Mouse (Mus musculus) CH12.LX (cell line): ENCODE measurements around the gene Vmo1. TPM values are rescaled to one million over a fixed set of nuclear protein-coding genes. Genes with fewer than 3 reads are reported as not detected.

Experiments used
- DNase-seq: peaks from one replicate; pipeline ENCODE4 v3.0.0-alpha.2; 2013; ENCODE audit errors: extremely low read depth
- H3K27ac ChIP-seq: 2 replicates; pipeline ENCODE4 v1.5.1; 2012; ENCODE audit warnings: low read depth, mild to moderate bottlenecking, control low read depth, moderate library complexity; ENCODE audit not compliant: insufficient read depth
- H3K27me3 ChIP-seq: replicated peaks from 2 replicates; pipeline ENCODE3; 2012; ENCODE audit warnings: inconsistent platforms
- H3K36me3 ChIP-seq, 2 experiments: replicated peaks in 1 of 2; 2 replicates each; pipeline versions ENCODE3 to v1.6.1; 2012; ENCODE audit warnings: inconsistent platforms in 1 of 2, low read length in 1 of 2, mild to moderate bottlenecking in 1 of 2, mixed read lengths in 1 of 2, moderate library complexity in 1 of 2; ENCODE audit not compliant: control insufficient read depth in 1 of 2, insufficient read depth in 1 of 2
- H3K4me1 ChIP-seq, 2 experiments: 2 replicates each; pipeline ENCODE4 v1.6.1; 2012; ENCODE audit warnings: inconsistent platforms in 1 of 2, moderate library complexity in 1 of 2; ENCODE audit not compliant: insufficient read depth in 2 of 2, control insufficient read depth in 1 of 2
- H3K4me2 ChIP-seq: 2 replicates; pipeline ENCODE4 v1.6.1; 2012; ENCODE audit warnings: low read depth, mild to moderate bottlenecking, control low read depth; ENCODE audit not compliant: poor library complexity, insufficient read depth, severe bottlenecking
- H3K4me3 ChIP-seq, 3 experiments: fragments of 150-350 bp in 1 of 3; sonication (generic) in 1 of 3; replicated peaks in 1 of 3; 2 replicates each; pipeline versions ENCODE3 to v1.5.1; 2011 to 2012; ENCODE audit warnings: low read depth in 2 of 3, low read length in 2 of 3, mild to moderate bottlenecking in 2 of 3, moderate library complexity in 2 of 3, control low read depth in 1 of 3, improper control_type of control experiment in 1 of 3, inconsistent platforms in 1 of 3, mixed read lengths in 1 of 3; ENCODE audit not compliant: poor library complexity in 1 of 3
- H3K79me2 ChIP-seq: replicated peaks from 2 replicates; pipeline ENCODE4 v1.6.1; 2012; ENCODE audit warnings: mild to moderate bottlenecking, moderate library complexity; ENCODE audit not compliant: control insufficient read depth, poor library complexity, insufficient read depth, severe bottlenecking; ENCODE audit errors: extremely low read depth
- H3K9ac ChIP-seq: 2 replicates; pipeline ENCODE4 v1.6.1; 2012; ENCODE audit warnings: low read depth, mild to moderate bottlenecking, control low read depth, moderate library complexity; ENCODE audit not compliant: insufficient read depth
- H3K9me3 ChIP-seq: replicated peaks from 2 replicates; pipeline ENCODE3; 2012; ENCODE audit warnings: low read length, inconsistent platforms, mixed read lengths
- BHLHE40 ChIP-seq: IDR thresholded peaks from 2 replicates; pipeline ENCODE4 v1.6.1; 2011; ENCODE audit warnings: mild to moderate bottlenecking, low read depth, low read length, improper control_type of control experiment
- CHD1 ChIP-seq: IDR thresholded peaks from 2 replicates; pipeline ENCODE4 v1.6.1; 2012; ENCODE audit warnings: low read depth, low read length, improper control_type of control experiment, inconsistent platforms
- CTCF ChIP-seq, 2 experiments: IDR thresholded peaks in 1 of 2; conservative IDR thresholded peaks in 1 of 2; 2 replicates each; pipeline ENCODE4 v1.5.1; 2011 to 2012; ENCODE audit warnings: low read depth in 2 of 2, low read length in 2 of 2, improper control_type of control experiment in 1 of 2, inconsistent platforms in 1 of 2, mild to moderate bottlenecking in 1 of 2, moderate library complexity in 1 of 2
- EP300 ChIP-seq: IDR thresholded peaks from 2 replicates; pipeline ENCODE4 v1.6.1; 2011; ENCODE audit warnings: low read length, improper control_type of control experiment
- ETS1 ChIP-seq: conservative IDR thresholded peaks from 2 replicates; pipeline ENCODE4 v1.6.1; 2012; ENCODE audit warnings: low read depth, mild to moderate bottlenecking, inconsistent platforms, low read length, improper control_type of control experiment, moderate library complexity
- HCFC1 ChIP-seq: IDR thresholded peaks from 2 replicates; pipeline ENCODE4 v1.6.1; 2012; ENCODE audit warnings: low read depth, mild to moderate bottlenecking, inconsistent platforms, low read length, improper control_type of control experiment
- IRF4 ChIP-seq: IDR thresholded peaks from 2 replicates; pipeline ENCODE4 v1.6.1; 2014; ENCODE audit warnings: low read depth, mild to moderate bottlenecking, inconsistent platforms, low read length, improper control_type of control experiment
- JUN ChIP-seq: IDR thresholded peaks from 2 replicates; pipeline ENCODE4 v1.6.1; 2011; ENCODE audit warnings: low read depth, mild to moderate bottlenecking, low read length, improper control_type of control experiment, moderate library complexity; ENCODE audit not compliant: insufficient read depth
- MAFK ChIP-seq: IDR thresholded peaks from 2 replicates; pipeline ENCODE4 v1.6.1; 2011; ENCODE audit warnings: low read length, improper control_type of control experiment; ENCODE audit not compliant: insufficient replicate concordance
- MAX ChIP-seq: IDR thresholded peaks from 2 replicates; pipeline ENCODE4 v1.6.1; 2011; ENCODE audit warnings: low read length, improper control_type of control experiment
- MAZ ChIP-seq: IDR thresholded peaks from 2 replicates; pipeline ENCODE4 v1.6.1; 2012; ENCODE audit warnings: low read depth, mild to moderate bottlenecking, inconsistent platforms, low read length, improper control_type of control experiment, moderate library complexity
- MEF2A ChIP-seq: IDR thresholded peaks from 2 replicates; pipeline ENCODE4 v1.6.1; 2014; ENCODE audit warnings: low read depth, mild to moderate bottlenecking, inconsistent platforms, low read length, improper control_type of control experiment, borderline replicate concordance
- MYC ChIP-seq: IDR thresholded peaks from 2 replicates; pipeline ENCODE4 v1.6.1; 2011; ENCODE audit warnings: low read depth, mild to moderate bottlenecking, improper control_type of control experiment, low read length
- NELFE ChIP-seq: IDR thresholded peaks from 2 replicates; pipeline ENCODE4 v1.6.1; 2011; ENCODE audit warnings: low read depth, low read length, improper control_type of control experiment
- NRF1 ChIP-seq: IDR thresholded peaks from 2 replicates; pipeline ENCODE4 v1.6.1; 2014; ENCODE audit warnings: low read depth, mild to moderate bottlenecking, inconsistent platforms, low read length, improper control_type of control experiment, moderate library complexity
- RAD21 ChIP-seq: IDR thresholded peaks from 2 replicates; pipeline ENCODE4 v1.6.1; 2011; ENCODE audit warnings: low read depth, mild to moderate bottlenecking, low read length, improper control_type of control experiment, moderate library complexity
- RCOR1 ChIP-seq: conservative IDR thresholded peaks from 2 replicates; pipeline ENCODE4 v1.6.1; 2012; ENCODE audit warnings: low read depth, mild to moderate bottlenecking, inconsistent platforms, low read length, improper control_type of control experiment
- SIN3A ChIP-seq: IDR thresholded peaks from 2 replicates; pipeline ENCODE4 v1.6.1; 2012; ENCODE audit warnings: low read length, improper control_type of control experiment, inconsistent platforms
- SMC3 ChIP-seq: IDR thresholded peaks from 2 replicates; pipeline ENCODE4 v1.6.1; 2011; ENCODE audit warnings: low read depth, low read length, improper control_type of control experiment
- TCF12 ChIP-seq: IDR thresholded peaks from 2 replicates; pipeline ENCODE4 v1.6.1; 2014; ENCODE audit warnings: low read depth, mild to moderate bottlenecking, inconsistent platforms, low read length, improper control_type of control experiment
- UBTF ChIP-seq: IDR thresholded peaks from 2 replicates; pipeline ENCODE4 v1.6.1; 2012; ENCODE audit warnings: low read depth, mild to moderate bottlenecking, inconsistent platforms, low read length, improper control_type of control experiment, moderate library complexity
- USF1 ChIP-seq: IDR thresholded peaks from 2 replicates; pipeline ENCODE4 v1.6.1; 2014; ENCODE audit warnings: low read depth, mild to moderate bottlenecking, inconsistent platforms, low read length, improper control_type of control experiment
- ZC3H11A ChIP-seq: IDR thresholded peaks from 2 replicates; pipeline ENCODE4 v1.6.1; 2012; ENCODE audit warnings: low read depth, mild to moderate bottlenecking, inconsistent platforms, low read length, improper control_type of control experiment
- ZNF384 ChIP-seq: IDR thresholded peaks from 2 replicates; pipeline ENCODE4 v1.6.1; 2012; ENCODE audit warnings: low read depth, low read length, improper control_type of control experiment, inconsistent platforms
- dilution Hi-C: fragments of 300-500 bp; cut with MboI; formaldehyde crosslinking; loops from 2 replicates; pipeline ENCODE4 v1.14.3; 2020; ENCODE audit warnings: low sequenced_read_pairs; ENCODE audit not compliant: extremely low pct_unique_long_range_greater_than_20kb, extremely low pct_ligation_motif_present
- in situ Hi-C: fragments of 300-500 bp; cut with MboI; formaldehyde crosslinking; loops from 3 replicates; pipeline ENCODE4 v1.14.3; 2019; ENCODE audit warnings: low sequenced_read_pairs, low pct_ligation_motif_present, low pct_unique_long_range_greater_than_20kb, mixed read lengths
- polyA plus RNA-seq: library from polyadenylated mRNA; unstranded; fragments of >175 nt; gene quantifications from 2 replicates; pipeline ENCODE4 v1.2.1, GENCODE M21; 2012; ENCODE audit warnings: low read depth; ENCODE audit not compliant: insufficient read length
- total RNA-seq, 2 experiments: library from RNA; depleted of rRNA; stranded (reverse); fragments of 300-350 nt in 1 of 2; fragments of >200 nt in 1 of 2; gene quantifications; 2 replicates each; pipeline ENCODE4 v1.2.3; 2012 to 2014

Vmo1 gene
- total and polyA plus RNA-seq, 3 experiments = 0.36 to 0.70 TPM; not detected in 1

GRCm38 (mm10) chr11:70561937-70562286, 47.5 kb upstream of the Vmo1 start:
- Histone ChIP-seq H3K27me3 (no peaks in the 10 kb centered on the region), H3K36me3 (peaks cover 0 to 32% of the 10 kb centered on the region in 2 experiments), H3K9ac (peak overlapping the region; percentile 78; the same call in 1 of the 2 replicates), H3K79me2 (peaks cover 17% of the 10 kb centered on the region), H3K4me1 (peaks cover 7 to 41% of the 10 kb centered on the region in 2 experiments; a peak in 3 of 4 replicates), H3K4me3 (peak overlapping the region; percentile 82 to 97 (median 91)), H3K9me3 (no peaks in the 10 kb centered on the region), H3K4me2 (peak overlapping the region; percentile 72), H3K27ac (no peak overlapping the region)
- dilution Hi-C loops = no loop called here
- DNase-seq = no peak
- TF ChIP-seq MEF2A (0 out of 2 replicates have a peak, but pooled peaks have one; percentile 15), SMC3 (0 out of 2 replicates have a peak, but pooled peaks have one; percentile 7), CTCF (conservative IDR thresholded peaks at IDR 0.05 in 1 of 2, IDR thresholded peaks at IDR 0.05 in 1 of 2; ENCODE audit: low read depth in 2 of 2, low read length in 2 of 2) (peak in 1 of 2 experiments; percentile 12; a peak in 1 of 4 replicates), JUN (no peak)
- in situ Hi-C loops = loop anchor here (5.0 kb wide), 1 partner anchor 35 kb away; the partner anchor contains the start of gene Psmb6

- no peak overlapping the region for H3K4me2 ChIP-seq
- dilution Hi-C loops = no loop called here
Measured at GRCm38 (mm10) chr11:70557545-70557944, 43.1 kb upstream of the Vmo1 start.

More at GRCm38 (mm10) chr11:70557545-70557944, 43.1 kb upstream of the Vmo1 start:
- TF ChIP-seq MYC = no peak
- TF ChIP-seq CTCF (conservative IDR thresholded peaks at IDR 0.05 in 1 of 2, IDR thresholded peaks at IDR 0.05 in 1 of 2; ENCODE audit: low read depth in 2 of 2, low read length in 2 of 2) = peak in 1 of 2 experiments; percentile 58; a peak in 2 of 4 replicates
- TF ChIP-seq EP300 = no peak
- TF ChIP-seq ETS1 = no peak
- TF ChIP-seq RCOR1 = no peak
- no peak for TF ChIP-seq TCF12
- no peak for TF ChIP-seq MAZ
- no peak for TF ChIP-seq MEF2A
- TF ChIP-seq ZNF384 = no peak
- no peak for TF ChIP-seq SIN3A
- no peak for TF ChIP-seq NELFE
- no peak for TF ChIP-seq JUN
- TF ChIP-seq MAFK = no peak
- no peak for TF ChIP-seq HCFC1
- no peak for TF ChIP-seq CHD1
- no peak for TF ChIP-seq NRF1
- TF ChIP-seq MAX = no peak
- no peak for TF ChIP-seq IRF4
- no peak for TF ChIP-seq BHLHE40
- no peak for TF ChIP-seq UBTF
- TF ChIP-seq USF1 = no peak
- TF ChIP-seq RAD21 = peak; percentile 49
- TF ChIP-seq ZC3H11A = no peak
- peak; percentile 47 for TF ChIP-seq SMC3
- TF ChIP-seq, all 38 proteins: peak for 3
- Histone ChIP-seq H3K4me1 (peaks cover 2 to 14% of the 10 kb centered on the region in 2 experiments; a peak in 3 of 4 replicates), H3K27ac (no peak overlapping the region), H3K9me3 (no peaks in the 10 kb centered on the region), H3K4me3 (no peak overlapping the region), H3K9ac (no peak overlapping the region), H3K27me3 (no peaks in the 10 kb centered on the region), H3K79me2 (no peaks in the 10 kb centered on the region), H3K36me3 (peaks cover 0 to 43% of the 10 kb centered on the region in 2 experiments)
- in situ Hi-C loops = loop anchor here (5.0 kb wide), 1 partner anchor 45 kb away; no protein-coding TSS in a partner anchor
- no peak for DNase-seq
